Mouse (Mus musculus) hindbrain, embryonic 12.5 days (tissue): ENCODE measurements around the gene Rnase11. TPM values are rescaled to one million over a fixed set of nuclear protein-coding genes. Genes with fewer than 3 reads are reported as not detected.
A peak's percentile ranks its signal among the peaks of the same experiment; 100 is the strongest.

Source experiments
- ATAC-seq: fragments of 200-750 bp; cut with Nextera tagmentation; 2 replicates; pipeline ENCODE4 v1.8.0; 2017; ENCODE audit warnings: moderate TSS enrichment; ENCODE audit not compliant: low FRiP score
- H3K27ac ChIP-seq: fragments of 300-500 bp; sonication (generic); 2 replicates; pipeline ENCODE4 v1.5.1; 2016; ENCODE audit warnings: mild to moderate bottlenecking
- H3K27me3 ChIP-seq: fragments of 300-500 bp; sonication (generic); 2 replicates; pipeline ENCODE4 v1.6.1; 2016; ENCODE audit warnings: mild to moderate bottlenecking
- H3K36me3 ChIP-seq: fragments of 300-500 bp; sonication (generic); 2 replicates; pipeline ENCODE4 v1.6.1; 2016; ENCODE audit warnings: mild to moderate bottlenecking
- H3K4me1 ChIP-seq: fragments of 300-500 bp; sonication (generic); 2 replicates; pipeline ENCODE4 v1.6.1; 2016
- H3K4me2 ChIP-seq: fragments of 300-500 bp; sonication (generic); replicated peaks from 2 replicates; pipeline ENCODE4 v1.6.1; 2016; ENCODE audit warnings: mild to moderate bottlenecking
- H3K4me3 ChIP-seq: fragments of 300-500 bp; sonication (generic); 2 replicates; pipeline ENCODE4 v1.5.1; 2016; ENCODE audit warnings: mild to moderate bottlenecking
- H3K9ac ChIP-seq: fragments of 300-500 bp; sonication (generic); 2 replicates; pipeline ENCODE4 v1.6.1; 2016; ENCODE audit warnings: mild to moderate bottlenecking, moderate library complexity
- H3K9me3 ChIP-seq: fragments of 300-500 bp; sonication (generic); replicated peaks from 2 replicates; pipeline ENCODE4 v1.6.1; 2016; ENCODE audit warnings: mild to moderate bottlenecking
- whole genome bisulfite sequencing: fragments of 180-500 bp; shearing (Covaris S2); methylation state at CpG from one replicate; pipeline ENCODE4 v1.1.7; 2016; 5-methylcytosine and 5-hydroxymethylcytosine counted together
- polyA plus RNA-seq: library from polyadenylated mRNA; unstranded; fragments of >200 nt; fragmentation: Nextera tagmentation; extraction: Ambion mirVana; gene quantifications from 2 replicates; pipeline ENCODE4 v1.2.1, GENCODE M21; 2016

Gene Rnase11
- polyA plus RNA-seq, 1 experiment from 2014 or later, result not detected

DNA sequence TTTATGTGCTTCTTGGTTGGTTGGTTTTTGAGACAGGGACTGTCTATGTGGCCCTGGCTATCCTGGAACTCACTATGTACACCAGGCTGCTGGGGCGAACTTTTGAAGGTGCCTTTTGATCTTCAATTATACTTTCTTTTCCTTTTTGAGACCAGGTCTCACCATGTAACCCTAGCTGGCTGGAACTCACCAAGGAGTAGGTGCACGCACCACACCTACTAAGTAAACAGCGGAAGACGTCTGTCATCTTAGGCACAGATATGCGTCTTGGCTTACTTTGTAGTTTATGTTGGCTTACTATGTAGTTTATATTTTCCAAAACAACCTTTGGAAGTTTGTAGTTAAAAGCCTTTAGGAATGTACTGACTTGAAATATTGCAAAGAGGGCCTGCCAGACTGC is 19.0 kb upstream of the Rnase11 start:
- WGBS, result 92% methylated on average over 5 of the region's 5 CpGs
- no peaks in the 10 kb centered on the region for H3K36me3 ChIP-seq
- ATAC-seq, result no peak
- no peaks in the 10 kb centered on the region for H3K9me3 ChIP-seq
- 0 out of 2 replicates have a peak, but pooled peaks cover 4% of the 10 kb centered on the region for H3K4me1 ChIP-seq
- no peaks in the 10 kb centered on the region for H3K27me3 ChIP-seq
- H3K4me2 ChIP-seq, result no peak overlapping the region
- H3K27ac ChIP-seq, result no peak overlapping the region
- H3K9ac ChIP-seq, result no peak overlapping the region
- no peak overlapping the region for H3K4me3 ChIP-seq

DNA sequence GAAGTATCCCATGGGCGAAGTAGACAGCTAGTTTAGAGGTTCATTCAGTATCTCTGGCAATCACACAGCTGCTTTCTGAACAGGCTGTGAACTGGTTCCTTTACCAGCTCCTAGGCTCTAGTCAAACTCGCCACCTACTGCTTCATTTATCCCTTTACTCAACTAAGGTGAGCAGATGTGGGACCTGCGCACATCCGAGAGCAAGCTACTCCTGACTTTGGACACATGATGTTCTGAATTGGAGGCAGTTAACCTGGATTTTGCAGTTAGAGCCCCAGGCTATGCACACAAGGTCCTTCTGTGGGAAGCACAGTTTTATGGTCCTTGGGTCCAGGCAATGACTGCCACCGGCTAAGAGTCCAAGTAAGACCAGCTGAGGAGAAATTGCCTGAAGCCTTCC is 10.8 kb upstream of the Rnase11 start:
- ATAC-seq, result no peak

DNA sequence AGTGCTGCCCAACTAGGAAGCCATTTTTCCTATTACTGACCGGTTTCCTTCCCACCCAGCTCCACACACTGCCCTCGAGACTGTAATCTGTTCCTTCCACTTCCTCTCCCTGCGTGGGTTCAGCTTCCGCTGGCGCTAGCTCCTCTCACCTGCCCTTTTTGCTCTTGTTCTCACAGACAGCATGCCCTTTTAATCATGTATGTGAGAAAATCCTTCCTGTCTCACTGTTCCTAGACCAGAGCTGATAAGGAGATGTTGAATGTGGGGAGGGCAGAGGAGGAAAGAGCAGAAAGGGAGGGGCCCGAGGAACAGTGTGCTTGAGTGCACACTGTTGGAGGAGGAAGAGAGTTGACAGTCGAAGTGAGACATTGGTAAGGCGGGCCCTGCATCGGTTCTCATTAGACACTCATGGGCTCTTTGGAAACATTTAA is 7.5 kb upstream of the Rnase11 start, which contains the start of gene Rnase12:
TSS of gene Rnase12 (minus strand) at position 261 of the 431 bp plus-strand sequence.
- 76% methylated on average over 9 of the region's 9 CpGs for WGBS

More for the DNA sequence above, 10.8 kb upstream of the Rnase11 start:
- no peaks in the 10 kb centered on the region for H3K36me3 ChIP-seq
- H3K4me3 ChIP-seq, result no peak overlapping the region
- H3K27me3 ChIP-seq, result no peaks in the 10 kb centered on the region
- H3K4me2 ChIP-seq, result no peak overlapping the region
- H3K27ac ChIP-seq, result no peak overlapping the region
- H3K9ac ChIP-seq, result no peak overlapping the region
- 90% methylated on average over 5 of the region's 5 CpGs for WGBS
- H3K4me1 ChIP-seq, result no peaks in the 10 kb centered on the region
- H3K9me3 ChIP-seq, result no peaks in the 10 kb centered on the region

DNA sequence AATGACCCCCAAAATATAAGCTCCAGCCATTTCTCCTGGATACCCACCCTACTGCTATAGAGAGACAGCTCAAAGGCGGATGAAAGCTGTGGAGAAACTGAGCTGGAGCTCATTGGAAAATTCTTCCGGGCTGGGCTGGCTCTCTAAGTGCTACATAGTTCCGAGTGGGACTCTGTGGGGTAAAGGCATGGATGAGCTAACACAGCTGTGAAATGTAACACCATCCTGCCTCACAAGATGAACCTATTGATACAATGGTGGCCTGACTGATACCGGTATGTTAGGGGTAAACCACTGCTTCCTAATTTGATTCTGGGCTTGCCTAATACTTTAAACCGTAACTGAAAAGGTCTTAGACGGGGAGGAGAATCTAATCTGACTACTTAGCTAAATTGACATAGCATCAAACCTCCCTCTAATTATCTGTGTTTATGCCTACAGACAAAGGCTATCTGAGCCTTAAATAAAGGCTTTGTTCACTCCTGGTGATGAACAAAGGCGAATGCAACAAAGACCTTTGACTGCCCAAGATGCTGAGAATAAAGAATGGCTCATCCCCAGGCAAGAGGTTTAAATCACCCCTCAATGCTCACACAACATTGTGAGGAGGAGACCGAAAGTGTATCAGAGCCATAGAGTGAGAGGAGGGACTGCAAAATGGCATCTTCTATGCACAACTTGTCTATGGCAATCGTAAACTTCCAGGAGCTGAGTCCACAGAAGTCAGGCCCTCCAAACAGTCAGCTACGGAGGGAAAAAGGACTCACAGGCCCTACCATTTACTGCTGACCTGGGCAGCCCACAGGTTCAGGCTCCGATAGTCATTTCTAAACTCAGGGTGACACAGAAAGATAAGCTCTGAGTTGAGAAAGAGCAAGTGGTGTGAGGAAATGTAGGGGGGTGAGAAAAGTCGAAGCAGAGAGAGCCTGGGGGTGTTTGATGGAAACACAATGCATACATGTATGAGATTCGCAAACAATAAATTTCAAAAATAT is 4.6 kb upstream of the Rnase11 start:
- Histone ChIP-seq H3K4me3 (no peak overlapping the region), H3K27me3 (no peaks in the 10 kb centered on the region), H3K9ac (no peak overlapping the region), H3K4me1 (peaks cover 8% of the 10 kb centered on the region), H3K9me3 (no peaks in the 10 kb centered on the region), H3K4me2 (no peak overlapping the region), H3K36me3 (no peaks in the 10 kb centered on the region), H3K27ac (no peak overlapping the region)
- ATAC-seq, result no peak
- WGBS, result 40% methylated on average over 13 of the region's 13 CpGs

More for the DNA sequence above, 7.5 kb upstream of the Rnase11 start, which contains the start of gene Rnase12:
- Histone ChIP-seq H3K36me3 (no peaks in the 10 kb centered on the region), H3K4me2 (no peak within 1 kb of the TSS), H3K27ac (no peak within 1 kb of the TSS), H3K9me3 (no peaks in the 10 kb centered on the region), H3K27me3 (no peaks in the 10 kb centered on the region), H3K9ac (no peak within 1 kb of the TSS), H3K4me3 (no peak within 1 kb of the TSS), H3K4me1 (peaks cover 8% of the 10 kb centered on the region)
- no peak for ATAC-seq

DNA sequence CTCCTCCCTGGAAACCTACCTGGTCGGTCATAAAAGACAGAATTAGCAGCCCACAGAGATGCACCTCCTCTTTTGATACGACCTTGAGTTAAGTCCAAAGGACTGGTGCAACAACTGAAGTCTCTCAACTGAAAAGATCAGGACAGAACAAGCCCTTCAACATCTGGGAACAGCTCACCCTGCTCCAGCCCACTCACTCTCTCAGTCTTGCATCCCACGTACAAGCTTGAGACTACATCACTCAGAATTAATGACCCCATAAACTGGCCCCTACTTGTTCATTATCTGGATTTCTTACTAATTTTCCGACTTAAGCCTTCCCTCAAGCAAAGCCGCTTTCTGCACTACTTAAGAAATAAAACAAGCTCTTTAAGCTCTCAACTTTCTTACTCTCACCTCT is 3.2 kb upstream of the Rnase11 start:
- Histone ChIP-seq H3K36me3 (no peaks in the 10 kb centered on the region), H3K4me3 (no peak overlapping the region), H3K4me2 (no peak overlapping the region), H3K4me1 (peaks cover 8% of the 10 kb centered on the region), H3K9ac (no peak overlapping the region), H3K27me3 (no peaks in the 10 kb centered on the region), H3K9me3 (no peaks in the 10 kb centered on the region), H3K27ac (no peak overlapping the region)
- 71% methylated on average over 5 of the region's 5 CpGs for WGBS
- no peak for ATAC-seq

DNA sequence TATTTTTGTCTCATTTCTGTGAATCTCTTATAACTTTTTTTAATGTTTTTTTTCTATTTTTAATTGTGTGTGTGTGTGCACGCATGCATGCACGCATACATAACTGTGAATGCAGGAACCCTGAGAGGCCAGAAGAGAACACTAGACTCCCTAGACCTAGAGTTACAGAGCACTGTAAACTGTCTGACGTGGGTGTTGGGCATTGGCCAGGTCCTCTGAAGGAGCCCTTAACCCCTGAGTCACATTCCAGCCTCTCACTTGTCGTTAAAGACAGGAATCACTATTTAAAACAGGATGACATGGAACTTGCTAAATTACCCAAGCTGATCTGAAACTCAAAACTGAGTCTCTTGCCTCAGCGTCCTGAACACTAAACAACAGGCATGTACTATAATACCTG is 2.0 kb upstream of the Rnase11 start:
- 66% methylated on average over 5 of the region's 5 CpGs for WGBS
- Histone ChIP-seq H3K27me3 (no peaks in the 10 kb centered on the region), H3K9me3 (no peaks in the 10 kb centered on the region), H3K4me3 (no peak overlapping the region), H3K36me3 (no peaks in the 10 kb centered on the region), H3K4me2 (no peak overlapping the region), H3K9ac (no peak overlapping the region), H3K4me1 (peaks cover 8% of the 10 kb centered on the region), H3K27ac (no peak overlapping the region)
- ATAC-seq, result no peak

DNA sequence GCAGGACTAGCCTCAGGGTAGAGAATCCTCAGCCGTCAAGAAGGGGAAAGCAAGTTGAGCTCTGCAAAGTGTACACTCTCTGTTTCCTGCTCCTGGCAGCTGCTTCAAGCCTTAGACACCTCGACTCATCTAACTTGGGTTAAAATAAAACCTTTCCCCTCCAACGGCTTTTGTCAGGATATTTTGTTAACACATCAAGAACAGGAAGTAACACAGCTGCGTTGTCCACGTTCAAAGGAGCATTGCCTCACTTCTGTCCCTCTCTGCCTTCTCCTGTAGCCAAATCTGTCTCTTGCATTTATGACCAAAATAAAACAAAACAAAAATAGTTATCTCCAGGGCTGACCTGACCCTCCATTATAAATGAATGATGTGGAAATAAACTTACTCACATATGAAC is 2.1 kb downstream of the Rnase11 start:
- no peaks in the 10 kb centered on the region for H3K9me3 ChIP-seq
- 66% methylated on average over 5 of the region's 5 CpGs for WGBS
- no peak overlapping the region for H3K4me3 ChIP-seq
- no peak overlapping the region for H3K27ac ChIP-seq
- H3K27me3 ChIP-seq, result no peaks in the 10 kb centered on the region
- no peak for ATAC-seq
- no peaks in the 10 kb centered on the region for H3K36me3 ChIP-seq
- no peak overlapping the region for H3K4me2 ChIP-seq
- H3K4me1 ChIP-seq, result no peaks in the 10 kb centered on the region
- no peak overlapping the region for H3K9ac ChIP-seq

DNA sequence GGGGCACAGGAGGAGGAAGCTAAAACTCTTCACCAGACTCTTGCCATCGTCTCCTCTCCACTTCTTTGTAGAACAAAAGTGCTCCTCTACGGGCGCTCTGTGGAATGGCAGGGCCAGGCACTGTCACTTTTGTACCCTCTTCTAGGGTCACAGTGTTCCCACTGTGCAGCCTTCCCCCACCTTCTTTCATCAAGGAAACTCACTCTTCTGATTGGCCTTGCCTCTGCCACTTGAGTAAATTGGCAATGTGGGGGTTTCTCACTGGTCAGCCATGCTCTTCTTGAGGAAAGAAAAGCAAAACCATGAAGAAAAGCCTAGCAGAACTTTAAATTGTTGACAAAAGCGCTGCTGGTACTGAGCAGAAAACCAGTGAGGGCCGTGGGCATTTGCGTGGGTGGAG is 8.2 kb downstream of the Rnase11 start, which contains the start of gene Rnase9:
TSS of gene Rnase9 (minus strand) at position 101 of the 400 bp plus-strand sequence.
- no peak for ATAC-seq
- WGBS, result 59% methylated on average over 6 of the region's 6 CpGs
- Histone ChIP-seq H3K4me3 (no peak within 1 kb of the TSS), H3K4me2 (no peak within 1 kb of the TSS), H3K4me1 (no peaks in the 10 kb centered on the region), H3K27ac (no peak within 1 kb of the TSS), H3K9ac (no peak within 1 kb of the TSS), H3K9me3 (no peaks in the 10 kb centered on the region), H3K27me3 (no peaks in the 10 kb centered on the region), H3K36me3 (no peaks in the 10 kb centered on the region)

DNA sequence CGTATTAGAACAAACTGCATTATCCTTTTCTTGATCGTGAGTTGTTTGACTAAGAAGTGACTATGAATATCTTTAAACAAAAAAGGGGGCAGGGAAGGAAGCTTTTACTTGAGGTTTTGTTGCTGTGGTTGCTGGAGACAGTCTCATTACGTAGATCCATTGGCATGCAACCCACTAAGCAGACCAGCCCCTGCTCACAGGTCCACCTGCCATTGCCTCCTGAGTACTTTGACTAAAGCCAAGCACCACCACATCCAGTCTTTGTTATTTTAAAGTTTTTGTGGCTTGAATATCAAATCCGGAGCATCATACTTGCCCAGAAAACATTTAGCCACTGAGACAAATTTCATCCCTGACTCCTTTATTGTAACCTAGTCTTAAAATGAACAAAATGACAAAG is 13.7 kb downstream of the Rnase11 start:
- Histone ChIP-seq H3K4me1 (no peaks in the 10 kb centered on the region), H3K9me3 (no peaks in the 10 kb centered on the region), H3K4me3 (no peak overlapping the region), H3K9ac (no peak overlapping the region), H3K27me3 (no peaks in the 10 kb centered on the region), H3K4me2 (no peak overlapping the region), H3K36me3 (no peaks in the 10 kb centered on the region), H3K27ac (no peak overlapping the region)
- 86% methylated on average over 4 of the region's 4 CpGs for WGBS
- no peak for ATAC-seq

DNA sequence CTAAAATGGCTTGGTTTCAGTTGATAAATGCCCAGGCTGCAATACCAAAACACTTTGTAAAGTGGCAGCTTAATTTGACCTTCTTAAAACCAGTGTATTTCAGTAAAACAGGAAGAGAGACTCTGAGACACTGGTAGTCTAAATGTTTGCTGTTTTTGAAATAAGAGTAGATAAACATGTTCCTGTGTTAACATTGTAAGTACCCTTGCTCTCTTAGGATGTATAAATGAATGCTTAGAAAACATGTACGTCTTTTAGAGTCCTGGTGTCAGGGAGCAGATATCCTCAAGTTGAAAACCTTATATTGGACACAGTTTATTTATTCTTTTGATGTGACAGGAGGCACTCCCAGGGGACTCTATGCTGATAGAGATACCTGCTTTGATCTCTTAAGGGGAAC is 14.8 kb downstream of the Rnase11 start:
- WGBS, result 47% methylated on average over 1 of the region's 1 CpGs
- H3K27ac ChIP-seq, result no peak overlapping the region
- no peak overlapping the region for H3K4me3 ChIP-seq
- no peaks in the 10 kb centered on the region for H3K36me3 ChIP-seq
- no peak overlapping the region for H3K9ac ChIP-seq
- H3K9me3 ChIP-seq, result no peaks in the 10 kb centered on the region
- H3K27me3 ChIP-seq, result no peaks in the 10 kb centered on the region
- no peak overlapping the region for H3K4me2 ChIP-seq
- no peaks in the 10 kb centered on the region for H3K4me1 ChIP-seq
- no peak for ATAC-seq

DNA sequence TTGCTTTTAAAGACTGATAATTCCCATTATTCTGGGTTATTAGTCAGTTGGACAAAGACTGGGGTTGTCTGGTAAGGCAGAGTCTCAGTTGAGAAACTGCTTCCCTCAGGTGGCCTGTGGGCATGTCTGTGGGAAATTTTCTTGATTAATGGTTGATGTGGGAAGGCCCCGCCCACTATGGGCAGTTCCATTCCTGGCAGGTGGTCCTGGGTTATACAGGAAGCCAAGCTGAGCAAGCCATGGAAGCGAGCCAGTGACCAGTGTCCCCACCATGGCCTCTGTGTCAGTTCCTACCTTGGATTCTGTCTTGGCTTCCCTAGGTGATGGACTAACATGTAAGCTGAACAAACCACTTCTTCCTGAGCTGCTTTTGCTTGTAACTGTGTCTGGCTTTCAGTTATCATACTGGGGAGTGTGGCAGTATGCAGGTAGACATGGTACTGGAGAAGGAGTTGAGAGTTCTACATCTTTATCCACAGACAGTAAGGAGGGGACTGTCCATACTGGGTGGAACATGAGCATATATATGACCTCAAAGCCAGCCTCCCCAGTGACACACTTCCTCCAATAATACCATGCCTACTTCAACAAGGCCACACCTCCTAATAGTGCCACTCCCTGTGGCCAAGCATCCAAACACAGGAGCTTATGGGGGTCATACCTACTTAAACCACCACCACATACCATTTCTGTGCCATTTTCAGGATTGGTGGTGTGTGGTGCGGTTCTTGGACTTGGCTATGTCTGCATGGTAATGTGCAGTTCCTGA is 22.4 kb downstream of the Rnase11 start:
- H3K9ac ChIP-seq, result no peak overlapping the region

More for the DNA sequence above, 22.4 kb downstream of the Rnase11 start:
- no peaks in the 10 kb centered on the region for H3K9me3 ChIP-seq
- 52% methylated on average over 3 of the region's 3 CpGs for WGBS
- no peaks in the 10 kb centered on the region for H3K4me1 ChIP-seq
- H3K27me3 ChIP-seq, result no peaks in the 10 kb centered on the region
- no peaks in the 10 kb centered on the region for H3K36me3 ChIP-seq
- ATAC-seq, result 0 out of 2 replicates have a peak, but pooled peaks have one; percentile 35
- H3K4me2 ChIP-seq, result no peak overlapping the region
- no peak overlapping the region for H3K4me3 ChIP-seq
- H3K27ac ChIP-seq, result no peak overlapping the region
